Mouse (Mus musculus) gonadal fat pad, adult 2 months (tissue): ENCODE data around the gene Nxnl1. TPM values are rescaled to one million over a fixed set of nuclear protein-coding genes. Genes with fewer than 3 reads are reported as not detected.
A peak's percentile ranks its signal among the peaks of the same experiment; 100 is the strongest.
"Not testable (repeated sequence)": the region's sequence is repeated elsewhere in the genome, so short reads cannot be mapped to it uniquely, and the experiment has no call there.

Source experiments
- DNase-seq: peaks from one replicate; pipeline ENCODE4 v3.0.0-alpha.2; 2012; ENCODE audit warnings: low read depth
- polyA plus RNA-seq: library from polyadenylated mRNA; depleted of rRNA; stranded (reverse); fragments of >200 nt; gene quantifications from 2 replicates; pipeline ENCODE4 v1.2.3, GENCODE M21; 2012

Gene Nxnl1
- polyA plus RNA-seq, 1 experiment = 0.53 TPM

GRCm38 (mm10) chr8:71554644-71555043 lies 11.8 kb downstream of the Nxnl1 start:
- DNase-seq = no peak

DNA sequence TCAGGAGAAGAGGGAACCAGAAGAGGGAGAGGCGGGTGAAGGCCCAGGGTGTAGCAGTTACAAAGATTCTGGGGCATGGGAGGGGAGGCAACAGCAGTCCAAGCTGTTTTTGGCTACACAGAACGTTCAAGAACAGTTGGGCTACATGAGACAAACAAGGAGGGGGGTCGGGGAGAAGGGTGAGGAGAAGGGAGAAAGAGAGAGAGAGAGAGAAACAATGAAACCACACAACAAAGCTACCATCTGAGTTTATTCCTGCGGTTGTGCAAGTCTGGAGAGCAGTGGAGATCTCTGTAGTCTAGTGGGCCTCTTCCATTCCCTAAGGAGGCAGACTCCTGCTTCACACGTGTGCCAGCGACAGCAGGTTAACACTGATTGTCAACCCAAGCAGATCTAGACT lies 12.4 kb downstream of the Nxnl1 start:
- DNase-seq = no peak

- DNase-seq = no peak
These were observed 13.6 kb downstream of the Nxnl1 start for GRCm38 (mm10) chr8:71552770-71553169.

- no peak for DNase-seq
These were observed 15.6 kb downstream of the Nxnl1 start for GRCm38 (mm10) chr8:71550754-71551153.

DNA sequence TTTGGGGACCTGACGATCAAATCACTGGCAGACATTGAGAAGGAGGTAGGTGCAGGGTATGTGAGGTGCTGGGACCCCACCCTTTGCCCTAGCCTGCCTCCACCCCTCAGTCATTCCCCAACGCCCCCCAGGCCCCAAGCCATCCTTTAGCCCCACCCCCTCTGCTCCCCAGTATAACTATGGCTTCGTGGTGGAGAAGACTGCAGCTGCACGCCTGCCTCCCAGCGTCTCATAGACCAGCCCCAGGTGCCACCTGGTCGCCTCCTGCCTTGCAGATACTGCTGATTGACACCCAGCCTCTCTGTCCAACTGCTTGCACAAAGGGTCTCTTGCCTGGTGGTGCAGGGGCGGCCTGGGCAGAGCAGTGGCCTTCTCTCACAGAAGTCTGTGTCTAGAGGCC lies 18.8 kb downstream of the Nxnl1 start:
- DNase-seq = no peak

DNA sequence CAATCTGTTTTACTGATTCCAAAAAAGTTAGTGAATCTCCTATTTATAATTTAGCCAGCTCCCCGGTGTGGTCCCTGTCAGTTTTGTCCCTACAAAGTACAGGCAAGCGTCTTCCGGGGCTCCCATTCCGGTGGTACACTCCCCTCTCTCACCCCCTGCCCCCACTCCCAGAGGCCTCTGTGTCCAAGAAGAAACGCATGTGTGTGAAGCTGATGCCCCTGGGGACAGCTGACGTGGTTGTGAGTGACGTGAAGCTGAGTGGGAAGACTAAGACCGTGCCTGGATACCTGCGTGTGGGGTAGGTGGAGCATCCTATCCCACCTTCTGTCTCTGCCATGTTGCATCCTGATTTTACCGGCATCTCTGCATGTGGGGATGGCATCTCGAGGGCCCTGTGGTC lies 21.3 kb downstream of the Nxnl1 start:
- DNase-seq = no peak

DNA sequence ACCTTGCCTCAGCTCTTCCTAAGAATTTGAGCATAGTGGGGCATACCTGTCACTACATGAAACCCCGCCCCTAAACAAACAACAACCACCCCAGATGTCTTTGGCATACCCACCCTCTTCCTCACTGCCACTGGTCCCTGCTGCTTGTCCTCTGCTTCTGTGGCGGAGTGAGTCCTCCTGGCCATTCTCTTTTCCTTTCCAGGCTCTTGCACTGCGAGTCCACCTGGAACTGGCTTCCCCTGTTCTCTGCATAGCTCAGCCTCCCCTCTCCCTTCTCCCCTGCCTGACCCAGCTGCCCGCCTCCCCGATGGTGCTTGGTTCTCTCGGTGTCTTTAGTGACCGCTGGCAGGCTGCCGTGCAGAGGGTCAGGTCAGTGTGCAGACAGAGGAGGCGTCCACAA lies 22.6 kb downstream of the Nxnl1 start:
- no peak for DNase-seq

GRCm38 (mm10) chr8:71542632-71543343 lies 23.6 kb downstream of the Nxnl1 start, which contains the start of gene Mvb12a:
Mvb12a (plus strand) TSS chr8:71542922.
- peak; percentile 97 for DNase-seq

DNA sequence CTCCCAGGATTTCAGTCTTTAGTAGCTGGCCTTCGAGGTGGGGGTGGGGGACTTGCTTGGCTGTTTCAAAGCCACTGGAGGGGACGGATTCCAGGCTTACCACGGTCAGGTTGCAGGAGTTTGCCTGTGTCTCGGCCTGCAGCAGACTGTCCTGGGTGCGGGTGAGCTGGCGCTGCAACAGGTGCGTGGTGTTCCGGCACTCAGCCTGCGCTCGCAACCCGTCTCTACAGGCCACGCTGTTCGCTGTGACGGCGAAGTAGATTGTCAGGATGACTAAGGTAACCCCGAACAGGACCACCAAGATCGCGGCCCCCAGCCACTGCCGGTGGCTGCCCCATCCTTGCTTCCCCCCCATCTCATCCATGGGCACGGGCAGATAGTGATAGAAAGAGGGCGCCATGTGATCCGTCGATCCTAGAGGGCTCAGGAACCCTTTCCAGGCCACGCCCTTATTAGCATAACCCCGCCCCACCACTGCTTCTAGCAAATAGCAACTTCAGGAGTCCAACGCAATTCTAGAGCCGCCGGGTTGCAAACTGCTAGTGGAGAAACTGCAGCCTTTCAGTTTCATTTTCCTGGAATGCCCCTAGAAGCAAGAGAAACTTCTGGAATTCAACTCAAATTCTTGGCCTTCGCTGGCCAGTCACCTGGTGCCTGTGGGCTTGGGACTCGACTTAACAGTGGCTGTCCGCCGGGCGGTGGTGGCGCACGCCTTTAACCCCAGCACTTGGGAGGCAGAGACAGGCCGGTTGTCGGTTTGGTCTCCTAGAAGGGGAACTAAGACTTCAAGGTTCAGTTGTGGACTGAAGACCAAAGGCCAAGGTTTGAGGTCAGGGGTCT lies 29.2 kb downstream of the Nxnl1 start, which contains the start of gene Bst2:
TSS of gene Bst2 (minus strand) at position 429 of the 840 bp plus-strand sequence.
- peak; percentile 55 for DNase-seq

GRCm38 (mm10) chr8:71535663-71536062 lies 30.7 kb downstream of the Nxnl1 start:
- no peak for DNase-seq

GRCm38 (mm10) chr8:71534263-71534810 lies 32.1 kb downstream of the Nxnl1 start:
- no peak for DNase-seq

- DNase-seq = not testable (repeated sequence)
These were observed 35.5 kb downstream of the Nxnl1 start for GRCm38 (mm10) chr8:71530735-71531467.

- no peak for DNase-seq
These were observed 37.9 kb downstream of the Nxnl1 start for GRCm38 (mm10) chr8:71528362-71529073.

- no peak for DNase-seq
These were observed 39.1 kb downstream of the Nxnl1 start for GRCm38 (mm10) chr8:71527162-71527870.

DNA sequence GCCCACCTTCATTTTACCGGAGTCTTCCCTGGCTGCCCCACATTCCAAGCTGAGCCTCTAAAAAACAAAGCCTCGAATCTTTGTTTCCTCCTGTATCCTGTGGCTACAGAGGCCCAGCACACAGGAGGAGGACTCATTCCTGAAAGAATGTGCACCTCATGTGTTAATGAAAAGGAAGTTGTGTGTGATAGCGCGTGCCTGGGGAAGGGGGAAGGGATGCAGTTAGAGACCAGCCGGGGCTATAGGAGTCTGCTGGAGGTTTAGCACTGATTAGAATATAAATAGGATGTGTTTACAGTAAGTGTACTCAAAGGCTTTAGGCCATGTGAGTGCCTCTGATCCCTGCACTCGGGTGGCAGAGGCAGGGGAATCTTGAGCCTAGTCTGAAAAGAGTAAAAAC lies 40.1 kb downstream of the Nxnl1 start:
- DNase-seq = no peak

DNA sequence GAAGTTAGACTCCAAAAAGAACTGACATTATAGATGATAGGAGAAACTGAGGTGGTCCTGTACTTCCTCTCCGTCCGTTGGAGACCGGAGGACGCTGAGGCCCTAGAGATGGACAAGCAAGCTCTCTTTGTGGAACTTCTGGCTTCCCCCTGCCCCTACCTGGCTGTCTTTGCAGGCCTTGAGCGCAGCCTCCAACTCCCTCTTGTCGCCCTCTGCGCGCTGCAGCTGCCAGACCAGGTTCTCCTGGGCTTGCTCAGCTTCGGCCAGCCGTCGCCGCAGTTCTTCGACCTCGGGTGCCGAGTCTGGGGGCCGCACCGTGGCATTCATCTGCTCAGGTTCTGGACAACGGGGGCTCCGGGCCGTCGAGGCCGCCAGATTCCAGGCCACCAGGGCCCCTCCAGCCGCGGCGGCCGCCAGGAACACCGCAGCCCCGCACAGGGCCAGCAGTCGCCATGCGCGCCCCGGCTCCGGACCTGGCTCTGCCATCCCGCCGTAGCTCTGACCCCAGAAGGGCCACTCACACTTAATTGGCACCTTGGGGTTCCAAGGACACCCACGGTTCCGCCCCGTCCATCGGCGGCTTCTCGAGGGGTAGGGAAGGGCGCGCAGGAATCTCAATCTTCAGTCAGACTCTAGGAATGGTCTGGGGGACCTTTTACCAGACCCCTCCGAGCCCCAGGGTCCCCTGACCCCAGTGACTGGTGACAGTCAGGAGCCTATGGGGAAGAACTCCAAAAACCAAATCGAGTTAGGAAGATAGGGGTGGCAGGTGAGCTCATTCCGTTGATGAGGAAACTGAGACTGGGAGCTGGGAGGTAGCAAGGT lies 41.0 kb downstream of the Nxnl1 start, which contains the start of gene Ccdc194:
TSS of gene Ccdc194 (minus strand) at position 486 of the 825 bp plus-strand sequence.
- no peak for DNase-seq

- DNase-seq = no peak
These were observed 44.8 kb downstream of the Nxnl1 start for GRCm38 (mm10) chr8:71521634-71522033.

- DNase-seq = not testable (repeated sequence)
These were observed 47.2 kb downstream of the Nxnl1 start for GRCm38 (mm10) chr8:71519037-71519825.

DNA sequence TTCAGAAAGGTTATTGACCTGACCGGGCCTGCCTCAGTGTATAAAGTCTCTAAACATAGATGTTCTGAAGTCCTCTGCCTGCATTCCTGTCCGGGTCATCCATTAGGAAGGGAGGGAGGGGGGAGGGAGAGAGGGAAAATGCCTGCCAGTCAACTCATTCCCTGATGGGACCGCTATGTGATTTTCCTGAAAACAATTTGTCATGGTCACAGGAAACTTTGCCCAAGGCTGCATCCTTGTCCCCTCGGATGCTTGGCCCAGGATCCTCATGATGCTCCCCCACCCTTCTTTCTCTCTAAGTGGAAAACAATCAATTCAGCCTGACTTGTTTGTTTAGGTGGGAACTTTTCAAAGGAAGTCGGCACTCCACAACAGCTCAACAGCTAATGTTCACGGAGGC lies 49.6 kb downstream of the Nxnl1 start:
- DNase-seq = no peak
